Mouse (Mus musculus) testis, adult 2 months (tissue): ENCODE data around the gene Myo3a.

Experiments used
- CTCF ChIP-seq: fragments of 200-500 bp; IDR thresholded peaks from 2 replicates; pipeline ENCODE4 v1.5.1; 2012; ENCODE audit warnings: low read depth, mild to moderate bottlenecking, inconsistent platforms, low read length, moderate library complexity; ENCODE audit not compliant: control insufficient read depth, insufficient read depth, insufficient replicate concordance
- POLR2A ChIP-seq: fragments of 200-500 bp; IDR thresholded peaks from 2 replicates; pipeline ENCODE4 v1.6.1; 2012; ENCODE audit warnings: low read depth, mild to moderate bottlenecking, inconsistent platforms, low read length, moderate library complexity; ENCODE audit not compliant: control insufficient read depth

GRCm38 (mm10) chr2:22619416-22619815 lies 392.1 kb downstream of the Myo3a start:
- TF ChIP-seq POLR2A (no peak), CTCF (no peak)
